Mouse (Mus musculus): ENCODE data around the gene Tanc2.

Gene Tanc2

GRCm38 (mm10) chr11:105952911-105953386 lies 363.2 kb downstream of the Tanc2 start, which contains the start of gene Cyb561:
TSS of gene Cyb561 (minus strand) at chr11:105953336.
- DNase-seq (ENCODE audit: low read depth, low spot score), result peak; percentile 66

- peak; percentile 99 for DNase-seq (ENCODE audit: low read depth, low spot score)
Observed at GRCm38 (mm10) chr11:105953402-105953801, 363.6 kb downstream of the Tanc2 start.

GRCm38 (mm10) chr11:105955815-105956430 lies 366.1 kb downstream of the Tanc2 start:
- no peak for DNase-seq (ENCODE audit: low read depth, low spot score)

GRCm38 (mm10) chr11:105957501-105957900 lies 367.7 kb downstream of the Tanc2 start:
- DNase-seq (ENCODE audit: low read depth, low spot score), result no peak

GRCm38 (mm10) chr11:105958566-105958965 lies 368.8 kb downstream of the Tanc2 start:
- peak; percentile 52 for DNase-seq (ENCODE audit: low read depth, low spot score)

- DNase-seq (ENCODE audit: low read depth, low spot score), result no peak
Observed at GRCm38 (mm10) chr11:105959355-105959754, 369.6 kb downstream of the Tanc2 start.

- DNase-seq (ENCODE audit: low read depth, low spot score), result peak; percentile 34
Observed at GRCm38 (mm10) chr11:105964691-105965090, 374.9 kb downstream of the Tanc2 start.

GRCm38 (mm10) chr11:105966288-105966687 lies 376.5 kb downstream of the Tanc2 start:
- DNase-seq (ENCODE audit: low read depth, low spot score), result no peak

GRCm38 (mm10) chr11:105967741-105968574 lies 378.2 kb downstream of the Tanc2 start, which contains the start of gene Ace:
TSS of gene Ace (plus strand) at chr11:105967945.
- no peak for DNase-seq (ENCODE audit: low read depth, low spot score)

GRCm38 (mm10) chr11:105968948-105969347 lies 379.2 kb downstream of the Tanc2 start:
- DNase-seq (ENCODE audit: low read depth, low spot score), result no peak

- peak; percentile 75 for DNase-seq (ENCODE audit: low read depth, low spot score)
Observed at GRCm38 (mm10) chr11:105969516-105969915, 379.7 kb downstream of the Tanc2 start.

- no peak for DNase-seq (ENCODE audit: low read depth, low spot score)
Observed at GRCm38 (mm10) chr11:105974593-105974992, 384.8 kb downstream of the Tanc2 start.

GRCm38 (mm10) chr11:105975050-105975449 lies 385.3 kb downstream of the Tanc2 start:
- DNase-seq (ENCODE audit: low read depth, low spot score), result no peak

GRCm38 (mm10) chr11:105975636-105976035 lies 385.9 kb downstream of the Tanc2 start:
- DNase-seq (ENCODE audit: low read depth, low spot score), result no peak

- DNase-seq (ENCODE audit: low read depth, low spot score), result no peak
Observed at GRCm38 (mm10) chr11:105978232-105978631, 388.4 kb downstream of the Tanc2 start.

GRCm38 (mm10) chr11:105978634-105979033 lies 388.8 kb downstream of the Tanc2 start:
- no peak for DNase-seq (ENCODE audit: low read depth, low spot score)
